Mouse (Mus musculus) limb, embryonic 14.5 days (tissue): ENCODE data around the gene Coa5. TPM values are rescaled to one million over a fixed set of nuclear protein-coding genes. Genes with fewer than 3 reads are reported as not detected.

Experiments
- ATAC-seq: fragments of 200-750 bp; cut with Nextera tagmentation; 2 replicates; pipeline ENCODE4 v1.8.0; 2017; ENCODE audit warnings: low read depth, moderate number of reproducible peaks, moderate TSS enrichment; ENCODE audit not compliant: low FRiP score
- DNase-seq: peaks from one replicate; pipeline ENCODE4 v3.0.0-alpha.2; 2015; ENCODE audit warnings: low spot score
- H3K27ac ChIP-seq: fragments of 300-500 bp; sonication (generic); replicated peaks from 2 replicates; pipeline ENCODE4 v1.5.1; 2014; ENCODE audit warnings: low read depth, mild to moderate bottlenecking, low read length, moderate library complexity, mixed read lengths
- H3K27me3 ChIP-seq: fragments of 300-500 bp; sonication (generic); 2 replicates; pipeline ENCODE4 v1.6.1; 2014; ENCODE audit warnings: low read length, mixed read lengths; ENCODE audit not compliant: control insufficient read depth, insufficient read depth
- H3K36me3 ChIP-seq: fragments of 300-500 bp; sonication (generic); 2 replicates; pipeline ENCODE4 v1.6.1; 2014; ENCODE audit warnings: mild to moderate bottlenecking, low read length, moderate library complexity, mixed read lengths; ENCODE audit not compliant: control insufficient read depth, insufficient read depth
- H3K4me1 ChIP-seq: fragments of 300-500 bp; sonication (generic); 2 replicates; pipeline ENCODE4 v1.6.1; 2014; ENCODE audit warnings: antibody characterized with exemption, low read length, mixed read lengths; ENCODE audit not compliant: control insufficient read depth, insufficient read depth
- H3K4me2 ChIP-seq: fragments of 300-500 bp; sonication (generic); replicated peaks from 2 replicates; pipeline ENCODE4 v1.6.1; 2014; ENCODE audit warnings: low read depth, mild to moderate bottlenecking, low read length, moderate library complexity; ENCODE audit not compliant: severe bottlenecking
- H3K4me3 ChIP-seq: fragments of 300-500 bp; sonication (generic); replicated peaks from 2 replicates; pipeline ENCODE4 v1.5.1; 2014; ENCODE audit warnings: low read length
- H3K9ac ChIP-seq: fragments of 300-500 bp; sonication (generic); 2 replicates; pipeline ENCODE4 v1.6.1; 2014; ENCODE audit warnings: mild to moderate bottlenecking, low read depth, low read length, moderate library complexity; ENCODE audit not compliant: severe bottlenecking
- H3K9me3 ChIP-seq: fragments of 300-500 bp; sonication (generic); 2 replicates; pipeline ENCODE4 v1.6.1; 2016; ENCODE audit warnings: low read length; ENCODE audit not compliant: control insufficient read depth
- POLR2A ChIP-seq: fragments of 200-500 bp; IDR thresholded peaks from 2 replicates; pipeline ENCODE4 v1.8.0; 2012; ENCODE audit warnings: inconsistent platforms, mild to moderate bottlenecking, moderate library complexity, borderline replicate concordance; ENCODE audit not compliant: insufficient read depth, insufficient read length; ENCODE audit errors: extremely low read depth
- WGBS: fragments of 180-500 bp; shearing (Covaris S2); extraction: QIAGEN DNeasy Blood & Tissue Kit; methylation state at CpG from one replicate; pipeline ENCODE4 v1.1.7; 2014; 5-methylcytosine and 5-hydroxymethylcytosine counted together
- polyA plus RNA-seq, 2 experiments: library from polyadenylated mRNA; depleted of rRNA in 1 of 2; stranded (reverse) in 1 of 2; unstranded in 1 of 2; fragments of >200 nt; fragmentation: Nextera tagmentation in 1 of 2; extraction: Ambion mirVana in 1 of 2; gene quantifications; 2 replicates each; pipeline versions ENCODE4 v1.2.1 to v1.2.3; 2012 to 2014

Gene Coa5
- polyA plus RNA-seq, 2 experiments = 42.9 to 50.9 TPM

GRCm38 (mm10) chr1:37475312-37475711 is 45.4 kb upstream of the Coa5 start:
- H3K4me2 ChIP-seq = no peak overlapping the region
- no peaks in the 10 kb centered on the region for H3K4me1 ChIP-seq
- H3K9ac ChIP-seq = no peak overlapping the region
- no peak for ATAC-seq
- no peaks in the 10 kb centered on the region for H3K9me3 ChIP-seq
- no peaks in the 10 kb centered on the region for H3K27me3 ChIP-seq
- 93% methylated on average over 3 of the region's 3 CpGs for WGBS
- no peak overlapping the region for H3K4me3 ChIP-seq
- no peaks in the 10 kb centered on the region for H3K36me3 ChIP-seq
- no peak for DNase-seq
- no peak overlapping the region for H3K27ac ChIP-seq
- TF ChIP-seq POLR2A = no peak

GRCm38 (mm10) chr1:37474634-37475190 is 44.8 kb upstream of the Coa5 start:
- Histone ChIP-seq H3K4me3 (no peak overlapping the region), H3K9ac (no peak overlapping the region), H3K36me3 (no peaks in the 10 kb centered on the region), H3K9me3 (no peaks in the 10 kb centered on the region), H3K27me3 (no peaks in the 10 kb centered on the region), H3K27ac (no peak overlapping the region), H3K4me1 (no peaks in the 10 kb centered on the region), H3K4me2 (no peak overlapping the region)
- TF ChIP-seq POLR2A = no peak
- DNase-seq (no peak), ATAC-seq (no peak)
- WGBS = 84% methylated on average over 6 of the region's 6 CpGs

- no peak for ATAC-seq
- H3K4me1 ChIP-seq = no peaks in the 10 kb centered on the region
- H3K27me3 ChIP-seq = no peaks in the 10 kb centered on the region
- WGBS = 84% methylated on average over 8 of the region's 8 CpGs
- H3K36me3 ChIP-seq = no peaks in the 10 kb centered on the region
- H3K4me2 ChIP-seq = no peak overlapping the region
- H3K27ac ChIP-seq = no peak overlapping the region
- TF ChIP-seq POLR2A = no peak
- H3K9me3 ChIP-seq = no peaks in the 10 kb centered on the region
- no peak overlapping the region for H3K9ac ChIP-seq
- no peak for DNase-seq
- H3K4me3 ChIP-seq = no peak overlapping the region
These were observed 44.1 kb upstream of the Coa5 start for GRCm38 (mm10) chr1:37474046-37474445.

- WGBS = 81% methylated on average over 10 of the region's 10 CpGs
- Histone ChIP-seq H3K36me3 (no peaks in the 10 kb centered on the region), H3K9me3 (no peaks in the 10 kb centered on the region), H3K27me3 (no peaks in the 10 kb centered on the region), H3K4me1 (no peaks in the 10 kb centered on the region), H3K9ac (no peak overlapping the region), H3K4me2 (no peak overlapping the region), H3K27ac (no peak overlapping the region), H3K4me3 (no peak overlapping the region)
- no peak for TF ChIP-seq POLR2A
- DNase-seq = no peak
- no peak for ATAC-seq
These were observed 43.3 kb upstream of the Coa5 start for GRCm38 (mm10) chr1:37473251-37473650.

GRCm38 (mm10) chr1:37471179-37472148 is 41.6 kb upstream of the Coa5 start:
- no peaks in the 10 kb centered on the region for H3K36me3 ChIP-seq
- H3K9ac ChIP-seq = no peak overlapping the region
- no peaks in the 10 kb centered on the region for H3K4me1 ChIP-seq
- no peaks in the 10 kb centered on the region for H3K27me3 ChIP-seq
- DNase-seq (no peak), ATAC-seq (no peak)
- H3K27ac ChIP-seq = no peak overlapping the region
- no peak overlapping the region for H3K4me3 ChIP-seq
- H3K9me3 ChIP-seq = no peaks in the 10 kb centered on the region
- no peak for TF ChIP-seq POLR2A
- H3K4me2 ChIP-seq = no peak overlapping the region
- 80% methylated on average over 6 of the region's 6 CpGs for WGBS
